Mouse (Mus musculus) adrenal gland, postnatal 36 days (tissue): ENCODE measurements at regions not wholly inside any gene's neighbourhood (a gene's known extent, or its start where the extent isn't known, plus 50 kb on each side); places are given as distances from the start of the nearest gene placed in this dataset.
"Not testable (repeated sequence)": the region's sequence is repeated elsewhere in the genome, so short reads cannot be mapped to it uniquely, and the experiment has no call there.

Source experiments
- DNase-seq, 2 experiments: peaks; one replicate each; pipeline ENCODE4 v3.0.0; 2021; ENCODE audit warnings: mixed read lengths in 1 of 2

DNA sequence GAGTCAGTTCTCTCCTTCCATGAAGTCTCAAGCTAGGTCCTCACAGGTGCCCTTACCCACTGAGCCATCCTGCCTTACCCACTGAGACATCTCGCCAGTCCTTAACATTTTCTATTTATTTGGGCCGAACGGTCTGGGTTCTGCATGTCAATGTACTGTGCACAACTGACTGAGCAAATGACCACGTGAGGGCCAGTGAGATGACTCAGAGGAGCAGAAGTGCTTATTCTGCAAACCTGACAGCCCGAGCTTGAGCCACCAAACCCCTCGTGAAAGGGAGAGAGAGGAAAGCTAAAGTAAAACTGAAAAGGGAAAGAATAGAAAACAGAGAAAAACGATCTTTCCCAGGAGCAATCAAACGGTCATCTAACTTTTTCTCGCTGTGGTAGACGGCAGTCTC is 52.2 kb upstream of the Nmd3 start:
- peak; percentile 47 to 63 for DNase-seq

DNA sequence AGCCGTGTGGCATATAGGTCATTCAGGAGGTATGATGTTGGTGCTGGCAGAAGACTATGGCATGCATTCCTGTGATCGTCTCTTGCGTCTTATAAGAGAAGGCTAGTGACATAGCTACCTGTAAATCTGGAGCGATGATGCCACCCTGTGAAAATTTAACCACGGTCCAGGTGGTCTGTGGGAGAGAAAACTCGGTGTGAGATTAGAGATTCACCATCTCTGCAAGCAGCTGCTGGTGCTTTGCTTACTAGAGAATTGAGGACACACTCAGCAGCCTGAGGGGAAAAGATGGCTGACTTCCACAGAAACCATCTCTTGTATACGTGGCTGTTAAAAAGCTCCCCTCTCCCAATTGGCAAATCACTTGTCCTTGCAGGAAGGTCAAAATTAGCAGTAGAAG is 54.0 kb upstream of the Nmd3 start:
- no peak for DNase-seq

DNA sequence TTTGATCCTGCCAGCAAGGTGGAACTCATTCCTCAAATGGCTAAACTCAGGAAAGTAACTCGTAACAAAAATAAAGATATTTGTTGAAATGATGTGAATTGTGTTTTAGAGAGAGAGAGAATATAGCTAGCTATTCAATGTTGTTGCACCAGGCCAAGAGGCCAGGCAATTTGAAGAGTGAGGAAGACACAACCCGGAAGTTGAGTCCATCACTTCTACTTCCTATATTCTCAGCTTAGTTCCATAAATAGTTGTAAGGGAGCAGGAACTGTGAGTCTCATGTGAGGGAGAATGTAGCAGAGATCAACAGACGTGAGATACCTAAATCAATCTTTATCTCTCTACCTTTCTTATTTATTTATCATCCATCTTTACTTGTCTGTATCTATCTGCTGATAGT is 54.4 kb upstream of the Nmd3 start:
- DNase-seq, result no peak

DNA sequence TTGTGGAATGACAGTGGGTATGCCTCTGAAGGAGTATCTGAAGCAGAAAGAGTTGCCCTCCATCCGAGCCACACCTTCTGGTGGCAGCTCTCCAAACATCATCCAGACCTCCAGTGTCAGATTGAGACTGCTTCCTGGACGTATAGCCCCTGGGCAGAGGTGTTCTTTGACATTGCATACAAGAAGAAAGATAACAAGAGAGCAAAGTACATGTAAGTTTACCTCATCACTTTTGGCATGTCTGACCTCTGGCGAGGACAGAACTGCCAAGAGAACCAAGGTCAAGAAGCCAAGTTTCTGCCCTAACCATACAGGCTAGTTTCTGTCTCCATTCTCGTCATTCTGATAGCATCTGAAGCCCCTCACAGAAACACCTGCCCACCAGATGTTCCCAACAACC is 57.5 kb upstream of the Nmd3 start:
- no peak for DNase-seq

DNA sequence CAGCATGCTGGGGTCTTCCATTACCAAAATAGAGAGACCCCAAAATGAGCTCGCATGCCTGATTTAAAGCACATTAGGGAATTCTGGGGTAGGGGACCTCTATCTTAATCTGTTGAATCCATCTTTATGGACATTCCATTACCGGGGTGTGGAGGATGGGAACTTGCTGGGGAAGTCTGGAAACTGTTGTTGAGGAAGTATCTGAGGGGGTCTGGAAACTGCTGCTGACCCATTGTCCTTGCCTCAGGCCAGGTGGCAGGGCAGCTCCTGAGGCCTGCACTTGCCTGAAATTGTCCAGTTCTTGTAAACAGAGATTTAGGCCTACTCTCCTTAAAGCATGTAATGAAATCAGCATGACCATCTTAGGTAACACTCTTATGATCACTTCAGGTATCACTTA is 59.4 kb upstream of the B3galnt1 start:
- DNase-seq, result no peak

GRCm38 (mm10) chr3:69657570-69657969 is 58.8 kb upstream of the B3galnt1 start:
- DNase-seq, result peak in 1 of 2 experiments; percentile 14

DNA sequence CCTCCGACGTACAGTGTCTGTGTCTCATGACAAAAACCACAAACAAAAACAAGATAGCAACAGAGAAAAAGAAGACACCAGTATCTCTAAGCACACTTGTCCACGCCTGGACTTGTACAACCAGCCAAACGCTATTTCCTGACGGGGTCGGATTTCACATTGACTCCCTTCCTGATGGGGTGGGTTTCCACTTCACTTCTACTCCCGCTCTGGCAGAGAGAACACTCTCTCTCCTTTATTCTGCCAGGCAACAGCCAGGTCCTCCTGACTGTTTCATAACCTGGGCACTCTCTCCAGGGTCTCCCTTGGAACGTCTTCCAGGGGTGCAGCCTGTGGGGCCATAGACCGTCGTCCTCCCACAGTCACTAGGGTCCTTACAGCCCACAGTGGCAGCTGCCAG is 56.9 kb upstream of the B3galnt1 start:
- DNase-seq, result not testable (repeated sequence)

GRCm38 (mm10) chr3:69655001-69655400 is 56.2 kb upstream of the B3galnt1 start:
- peak; percentile 36 to 44 for DNase-seq

- peak; percentile 53 to 72 for DNase-seq
Observed at GRCm38 (mm10) chr3:69653361-69653760, 54.6 kb upstream of the B3galnt1 start.

DNA sequence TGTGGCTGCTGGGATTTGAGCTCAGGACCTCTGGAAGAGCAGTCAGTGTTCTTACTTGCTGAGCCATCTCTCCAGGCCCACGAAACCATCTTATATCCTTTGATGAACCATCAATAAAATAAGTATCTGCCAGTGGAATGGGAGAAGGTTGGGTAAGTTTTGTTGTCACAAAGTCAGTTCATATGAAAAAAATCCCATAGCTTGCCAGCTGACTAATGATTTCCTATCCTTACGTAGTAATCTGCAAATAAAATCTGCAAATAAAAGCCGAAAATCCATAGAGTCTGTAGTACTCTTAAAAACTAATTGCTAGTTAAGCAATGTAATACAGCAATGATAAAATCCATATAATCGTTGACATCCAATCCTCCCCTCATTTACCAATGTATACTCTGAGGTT is 50.8 kb upstream of the B3galnt1 start:
- DNase-seq, result no peak
